ENCODE assay signal across 7 mouse cellular contexts in genomic region chr6:91686597-91686996, GRCm38 (mm10). TPM values are rescaled to one million over a fixed set of nuclear protein-coding genes. Genes with fewer than 3 reads are reported as not detected.
DNase-seq lines count a peak whose midpoint lies in the region; ATAC-seq and TF ChIP-seq lines count a peak whose summit lies in the region.

No protein-coding gene starts in this region.

- no peak for TF ChIP-seq CTCF in bone marrow macrophage, adult 2 months (IDR thresholded peaks at IDR 0.05; ENCODE audit: low read depth, low read length)

- H3K27me3 ChIP-seq in heart, embryonic 16.5 days (ENCODE audit: control insufficient read depth, insufficient read depth, low read length): no peaks in the 10 kb centered on the region
- H3K27me3 ChIP-seq in midbrain, embryonic 15.5 days (replicated peaks): no peaks in the 10 kb centered on the region

- H3K36me3 ChIP-seq in heart, embryonic 16.5 days (ENCODE audit: control insufficient read depth, insufficient read depth): no peaks in the 10 kb centered on the region
- H3K36me3 ChIP-seq in midbrain, embryonic 15.5 days (replicated peaks): no peaks in the 10 kb centered on the region

- H3K27ac ChIP-seq in bone marrow macrophage, adult 2 months (ENCODE audit: insufficient read depth, low read depth, low read length): peak overlapping the region; percentile 86
- peak overlapping the region; percentile 81 for H3K27ac ChIP-seq in heart, embryonic 16.5 days (ENCODE audit: low read length)
- no peak overlapping the region for H3K27ac ChIP-seq in midbrain, embryonic 15.5 days

- peak; percentile 85 for DNase-seq in R1 (ENCODE audit: low read depth, low spot score)
- peak; percentile 60 to 69 for DNase-seq in kidney, postnatal 4 days
- DNase-seq in thymus, adult 18-20 months: no peak
- DNase-seq in testis, postnatal 10 days (ENCODE audit: low spot score): no peak

- H3K4me2 ChIP-seq in heart, embryonic 16.5 days (ENCODE audit: low read depth, low read length): peak overlapping the region; percentile 87
- peak overlapping the region; percentile 72 for H3K4me2 ChIP-seq in midbrain, embryonic 15.5 days

- H3K4me3 ChIP-seq in bone marrow macrophage, adult 2 months (ENCODE audit: insufficient read depth, low read length): peak overlapping the region; percentile 95
- peak overlapping the region; percentile 71 for H3K4me3 ChIP-seq in heart, embryonic 16.5 days (ENCODE audit: low read length)
- peak overlapping the region; percentile 87 for H3K4me3 ChIP-seq in midbrain, embryonic 15.5 days

- TF ChIP-seq POLR2A in bone marrow macrophage, adult 2 months (IDR thresholded peaks at IDR 0.05; ENCODE audit: borderline replicate concordance, low read depth, low read length): no peak

- 7% methylated on average over 4 of the region's 4 CpGs for WGBS in heart, embryonic 16.5 days
- 53% methylated on average over 4 of the region's 4 CpGs for WGBS in midbrain, embryonic 15.5 days

- peaks cover 45% of the 10 kb centered on the region for H3K4me1 ChIP-seq in bone marrow macrophage, adult 2 months (ENCODE audit: control insufficient read depth, insufficient read depth, low read length)
- peaks cover 47% of the 10 kb centered on the region for H3K4me1 ChIP-seq in heart, embryonic 16.5 days (ENCODE audit: control insufficient read depth, insufficient read depth, low read length)
- peaks cover 56% of the 10 kb centered on the region for H3K4me1 ChIP-seq in midbrain, embryonic 15.5 days

- ATAC-seq in heart, embryonic 16.5 days (replicated peaks; ENCODE audit: extremely low read depth, insufficient read depth, low FRiP score): no peak; the same call in 1 of the 2 replicates
- ATAC-seq in midbrain, embryonic 15.5 days (replicated peaks): no peak

- 0 out of 2 replicates have a peak overlapping the region, but pooled peaks have one; percentile 12 for H3K9ac ChIP-seq in heart, embryonic 16.5 days (ENCODE audit: low read length)
- H3K9ac ChIP-seq in midbrain, embryonic 15.5 days: no peak overlapping the region

- no peaks in the 10 kb centered on the region for H3K9me3 ChIP-seq in heart, embryonic 16.5 days (replicated peaks; ENCODE audit: control insufficient read depth, low read length)
- H3K9me3 ChIP-seq in midbrain, embryonic 15.5 days: no peaks in the 10 kb centered on the region

RNA-seq across cellular contexts. Expression of gene Slc6a6, which starts 2.7 kb away (rescaled TPM):
- polyA plus RNA-seq in bone marrow macrophage, adult 2 months (2012; ENCODE audit: insufficient read depth, insufficient read length, missing spikeins): 510 and 575 TPM in 2 replicates
- polyA plus RNA-seq in heart, embryonic 16.5 days (2015; fragmentation: Nextera tagmentation; extraction: Ambion mirVana): 59.1 and 74.8 TPM in 2 replicates
- 117 and 123 TPM in 2 replicates for polyA plus RNA-seq in midbrain, embryonic 15.5 days (2015; fragmentation: Nextera tagmentation; extraction: Ambion mirVana)

Comparison
In these comparisons a context has a peak if more than half of its experiments do, and no peak if none do; other contexts are left out.
1. DNase-seq: peak in R1 (single experiment) and kidney, postnatal 4 days (2 of 2); none in thymus, adult 18-20 months (0 of 2) and testis, postnatal 10 days (single experiment).
2. Peak in every context shown above with its lines, with median percentiles within 50 percentile points of each other: H3K4me3 ChIP-seq.